Mouse (Mus musculus): Measurements from ENCODE around the gene Atg5.

Gene Atg5

GRCm38 (mm10) chr10:44391509-44392290 is 123.5 kb downstream of the Atg5 start:
- no peak for DNase-seq

DNA sequence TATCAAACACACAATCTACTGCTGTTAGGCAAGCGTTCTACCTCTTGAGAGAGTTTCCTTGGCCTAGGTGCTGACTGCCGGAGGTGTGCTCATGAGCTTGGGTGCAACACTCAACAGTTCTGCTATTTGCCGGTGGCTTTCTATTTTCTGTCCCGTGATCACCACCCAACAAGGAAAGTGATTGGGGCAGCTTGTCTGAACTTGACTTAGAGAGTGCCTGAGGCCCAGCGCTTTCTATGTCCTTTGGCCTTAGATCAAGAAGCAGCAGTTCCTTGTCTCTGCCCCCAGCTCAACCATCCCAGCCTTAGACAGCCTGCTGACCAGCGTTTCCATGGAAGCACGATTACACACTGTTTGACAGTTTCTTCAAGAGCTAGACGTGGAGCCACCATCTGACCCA is 124.7 kb downstream of the Atg5 start:
- no peak for DNase-seq

DNA sequence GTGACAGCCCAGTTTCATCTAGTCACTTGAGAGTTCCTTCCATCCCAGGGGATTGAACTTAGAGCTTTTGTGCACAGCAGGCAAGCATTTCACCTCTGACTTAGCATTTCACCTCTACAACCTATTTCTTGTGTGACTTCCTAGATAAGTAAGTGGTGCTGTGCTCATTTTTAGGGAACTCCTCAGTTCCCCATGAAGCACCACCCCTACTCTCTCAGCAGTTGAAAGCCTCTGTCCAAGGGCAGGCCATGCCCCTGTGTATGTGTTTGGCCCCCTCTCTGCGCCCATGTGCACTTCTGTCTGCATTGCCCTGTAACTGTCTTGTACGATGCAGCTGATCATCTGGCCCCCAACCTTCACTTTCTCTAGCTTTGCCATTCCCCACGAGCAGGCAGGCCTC is 132.0 kb downstream of the Atg5 start:
- no peak for DNase-seq

DNA sequence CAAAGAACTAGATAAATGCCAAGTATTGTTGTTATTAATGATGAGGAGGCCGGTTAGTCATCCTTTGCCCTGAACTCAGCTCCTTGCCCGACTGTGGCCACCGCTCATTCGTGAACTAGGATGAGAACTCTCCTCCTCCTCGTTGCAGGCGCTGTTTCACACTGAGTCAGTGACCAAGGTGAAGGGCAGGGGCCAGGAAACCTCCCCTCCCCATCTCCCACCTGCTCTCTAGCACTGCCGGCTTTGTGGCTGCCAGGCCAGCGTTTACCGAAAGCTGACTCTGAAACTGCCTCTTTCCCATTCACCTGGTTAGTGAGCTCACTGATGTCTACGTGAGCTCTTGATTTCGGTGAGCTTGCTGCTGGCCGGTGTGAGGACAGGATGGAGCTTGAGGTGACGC is 132.4 kb downstream of the Atg5 start:
- no peak for DNase-seq

DNA sequence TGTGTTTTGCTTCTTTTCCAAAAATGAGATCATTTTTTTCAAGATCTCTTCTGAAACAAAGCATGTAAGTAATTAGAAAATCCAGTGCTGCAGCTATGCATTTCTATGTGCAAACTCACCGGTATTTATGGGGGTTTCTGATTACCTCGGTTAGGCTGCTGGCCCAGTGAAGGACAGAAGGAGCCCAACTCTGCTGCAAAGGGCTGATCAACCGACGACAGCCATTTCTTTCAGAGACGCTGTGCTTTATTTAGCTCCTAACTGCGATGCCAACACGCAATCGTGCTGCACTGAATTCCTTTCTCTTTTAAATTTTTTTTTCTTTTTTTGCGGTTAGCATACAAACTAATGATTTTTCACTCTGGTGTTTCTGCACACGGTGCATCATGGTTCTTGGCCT is 133.4 kb downstream of the Atg5 start:
- DNase-seq, result no peak

- no peak for DNase-seq
Measured at GRCm38 (mm10) chr10:44403415-44403814, 135.3 kb downstream of the Atg5 start.

DNA sequence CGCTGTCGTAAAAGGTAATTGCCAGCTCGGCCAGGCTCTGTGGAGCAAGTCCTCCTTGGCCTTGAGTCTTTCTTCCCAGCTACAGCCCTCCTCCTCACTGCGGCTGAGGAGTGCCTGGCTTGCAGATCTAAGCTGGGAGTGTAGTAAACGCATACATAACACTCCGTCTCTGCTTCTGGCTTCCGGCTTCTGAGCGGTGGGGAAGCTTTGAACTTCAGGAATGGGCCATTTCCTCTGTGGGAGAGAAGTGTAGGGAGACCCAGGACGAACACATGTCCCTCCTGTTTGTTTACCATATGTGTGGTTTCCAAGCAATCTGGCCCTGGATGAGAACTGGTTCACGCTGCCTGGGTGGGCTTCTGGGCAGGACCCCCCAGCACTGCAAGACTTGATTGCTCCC is 140.9 kb downstream of the Atg5 start:
- no peak for DNase-seq

DNA sequence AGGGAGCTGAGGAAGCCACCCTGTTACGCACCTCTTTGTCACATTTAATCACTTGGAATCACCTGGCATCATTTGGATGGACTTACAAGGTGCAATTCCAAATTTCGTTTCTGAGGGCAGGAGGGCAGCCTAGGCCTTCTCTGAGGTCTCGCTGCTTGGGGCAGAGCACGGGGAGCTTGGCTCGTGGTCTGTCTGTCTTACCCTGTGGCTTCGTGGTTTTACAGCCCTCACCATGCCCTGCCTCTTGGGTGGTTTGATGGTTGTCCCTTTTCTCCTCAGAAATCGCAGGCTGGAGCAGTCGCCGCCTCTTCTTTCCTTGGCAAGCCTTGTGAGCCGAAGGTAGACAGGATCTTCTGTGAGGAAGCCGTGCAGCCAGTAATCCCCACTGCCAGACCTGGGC is 141.8 kb downstream of the Atg5 start:
- DNase-seq, result no peak

Measured in kidney, postnatal 4 days (tissue).